Mouse (Mus musculus): ENCODE measurements at regions not wholly inside any gene's neighbourhood (a gene's known extent, or its start where the extent isn't known, plus 50 kb on each side); places are given as distances from the start of the nearest gene placed in this dataset.
A peak's percentile ranks its signal among the peaks of the same experiment; 100 is the strongest.

DNA sequence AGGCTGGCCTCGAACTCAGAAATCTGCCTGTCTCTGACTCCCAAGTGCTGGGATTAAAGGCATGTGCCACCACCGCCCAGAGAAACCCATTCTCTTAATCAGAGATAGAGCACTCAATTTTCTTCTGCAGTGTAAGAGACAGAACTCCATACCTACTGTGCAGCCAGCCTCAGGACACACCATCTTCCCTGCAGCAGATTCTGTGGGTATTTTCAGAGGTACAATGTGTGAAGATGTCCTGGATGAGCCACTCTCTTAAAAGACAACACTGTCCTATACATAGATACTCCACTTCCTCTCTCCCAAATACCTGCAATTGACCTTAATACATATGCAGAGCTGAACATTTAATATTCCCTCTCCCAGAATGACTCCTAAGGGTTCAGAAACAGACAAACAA lies 111.5 kb downstream of the Nr1d2 start:
- Histone ChIP-seq H3K4me3 (no peak overlapping the region), H3K27ac (no peak overlapping the region), H3K36me3 (no peaks in the 10 kb centered on the region), H3K9me3 (replicated peaks) (no peaks in the 10 kb centered on the region), H3K4me1 (no peaks in the 10 kb centered on the region), H3K27me3 (ENCODE audit: low read depth, poor library complexity, severe bottlenecking) (no peaks in the 10 kb centered on the region)
- 81% methylated on average over 2 of the region's 2 CpGs for WGBS
- DNase-seq (ENCODE audit: low spot score), result no peak

DNA sequence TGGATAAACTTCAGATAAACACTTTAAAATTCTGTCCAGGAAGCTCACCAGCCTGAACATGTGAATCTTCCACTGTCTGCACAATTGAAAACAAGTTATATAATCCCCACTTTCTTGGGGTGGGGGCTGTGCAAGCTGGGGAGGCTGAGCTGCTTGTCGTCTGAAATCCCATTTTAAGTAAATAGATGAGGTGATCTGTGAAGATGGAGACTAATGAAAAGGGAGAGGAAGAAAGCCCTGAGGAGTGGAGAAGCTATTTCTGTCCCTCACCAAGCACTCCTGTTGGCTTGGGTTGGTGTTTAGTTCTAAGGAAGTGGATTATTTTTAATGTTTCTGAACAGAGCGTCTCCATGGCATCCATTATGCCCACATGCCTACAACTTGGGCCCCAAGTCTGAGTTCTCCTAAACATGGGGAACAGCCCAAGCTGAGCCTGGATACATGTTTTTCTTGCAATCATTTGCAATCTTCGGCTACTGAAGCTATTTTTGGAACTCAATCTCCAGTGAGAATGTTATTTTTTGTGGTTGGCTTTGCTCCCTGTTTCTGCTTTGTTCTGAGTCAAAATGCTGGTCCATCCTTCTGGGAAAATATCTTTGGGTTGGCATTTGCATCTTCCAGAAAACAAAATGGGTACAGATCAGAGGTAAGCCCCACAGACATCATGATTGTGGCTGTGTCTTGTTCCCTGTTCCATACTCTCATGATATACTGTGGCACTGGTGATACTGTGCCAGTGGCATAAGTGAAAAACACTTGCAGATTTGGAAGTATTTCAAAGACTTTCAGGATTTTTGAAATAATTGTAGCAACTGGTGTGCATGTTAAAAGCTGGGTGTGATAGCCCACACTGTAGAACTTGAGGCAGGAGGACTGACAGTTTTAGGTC lies 131.8 kb downstream of the Nr1d2 start:
- no peaks in the 10 kb centered on the region; the same call in 1 of the 2 replicates for H3K4me1 ChIP-seq
- H3K9me3 ChIP-seq (replicated peaks), result no peaks in the 10 kb centered on the region
- no peaks in the 10 kb centered on the region for H3K27me3 ChIP-seq (ENCODE audit: low read depth, poor library complexity, severe bottlenecking)
- H3K27ac ChIP-seq, result no peak overlapping the region
- H3K4me3 ChIP-seq, result no peak overlapping the region
- DNase-seq (ENCODE audit: low spot score), result no peak
- H3K36me3 ChIP-seq, result no peaks in the 10 kb centered on the region
- WGBS, result 71% methylated on average over 3 of the region's 3 CpGs

DNA sequence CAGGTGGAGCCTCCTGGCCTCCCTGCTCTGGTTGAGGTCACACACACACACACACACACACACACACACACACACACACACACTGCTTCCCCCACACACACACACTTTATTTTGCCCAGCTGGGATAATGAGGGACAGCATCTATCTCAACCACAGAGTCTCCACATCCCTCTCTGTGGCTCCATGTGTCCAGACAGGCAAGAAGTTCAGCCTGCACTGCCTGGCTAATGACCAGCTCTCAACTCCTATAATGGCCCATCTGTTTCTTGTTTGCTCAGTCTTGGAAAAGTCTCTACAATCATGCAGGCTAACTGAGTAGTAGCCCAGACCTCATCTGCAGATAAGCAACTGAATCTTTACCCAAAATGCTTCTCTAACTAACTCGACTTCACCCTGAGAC lies 133.3 kb downstream of the Nr1d2 start:
- 81% methylated on average over 1 of the region's 1 CpGs for WGBS
- H3K9me3 ChIP-seq (replicated peaks), result no peaks in the 10 kb centered on the region
- H3K4me3 ChIP-seq, result no peak overlapping the region
- no peaks in the 10 kb centered on the region for H3K36me3 ChIP-seq
- no peak overlapping the region for H3K27ac ChIP-seq
- DNase-seq (ENCODE audit: low spot score), result peak; percentile 50
- H3K4me1 ChIP-seq, result no peaks in the 10 kb centered on the region; the same call in 1 of the 2 replicates
- H3K27me3 ChIP-seq (ENCODE audit: low read depth, poor library complexity, severe bottlenecking), result no peaks in the 10 kb centered on the region

DNA sequence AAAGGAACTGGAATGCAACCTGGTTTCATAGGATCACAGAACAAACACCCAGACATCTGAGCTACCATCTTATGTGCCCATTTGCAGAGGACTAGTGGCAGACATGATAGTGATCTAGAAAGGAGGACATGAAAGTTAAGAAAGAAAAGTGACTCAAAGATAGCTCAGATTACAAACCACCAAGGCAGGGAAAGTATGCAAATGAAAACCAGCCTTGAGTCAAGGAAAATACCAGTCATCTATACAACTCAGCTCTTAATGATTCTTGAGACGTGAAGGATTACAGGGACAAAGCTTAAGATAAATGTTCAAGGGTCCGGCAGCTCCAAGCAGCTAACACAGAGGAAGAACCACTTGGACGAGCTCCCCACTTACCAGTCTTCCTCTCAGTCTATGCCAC lies 138.7 kb downstream of the Nr1d2 start:
- Histone ChIP-seq H3K27ac (no peak overlapping the region), H3K9me3 (replicated peaks) (no peaks in the 10 kb centered on the region), H3K27me3 (ENCODE audit: low read depth, poor library complexity, severe bottlenecking) (no peaks in the 10 kb centered on the region), H3K4me1 (no peaks in the 10 kb centered on the region; the same call in 1 of the 2 replicates), H3K4me3 (no peak overlapping the region), H3K36me3 (no peaks in the 10 kb centered on the region)
- DNase-seq (ENCODE audit: low spot score), result no peak
- WGBS, result 77% methylated on average over 3 of the region's 3 CpGs

Data from limb, embryonic 10.5 days (tissue).